Mouse (Mus musculus) right cerebral cortex, postnatal 25 days (tissue): ENCODE measurements at regions not wholly inside any gene's neighbourhood (a gene's known extent, or its start where the extent isn't known, plus 50 kb on each side); places are given as distances from the start of the nearest gene placed in this dataset.

ENCODE experiments used
- DNase-seq: peaks from one replicate; pipeline ENCODE4 v3.0.0; 2022

DNA sequence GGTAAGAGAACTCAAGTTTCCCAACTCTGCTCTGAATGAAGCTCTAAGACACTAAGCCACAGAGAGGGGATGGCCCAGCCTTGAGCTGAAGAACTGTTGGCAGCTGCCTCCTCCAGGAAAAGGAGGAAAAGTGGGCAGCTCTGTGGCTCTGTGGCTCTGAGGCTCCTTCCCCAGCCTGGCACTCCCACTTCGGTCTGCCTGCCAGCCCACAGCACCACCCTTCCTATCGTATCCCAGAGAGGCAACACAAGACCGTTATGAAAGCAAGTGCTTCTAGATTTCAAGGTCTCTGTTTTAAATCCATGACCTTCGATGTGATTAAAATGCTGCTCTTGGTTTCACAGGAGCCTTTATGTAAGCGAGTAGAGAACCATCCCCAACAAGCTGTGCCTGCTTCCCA, 53.5 kb upstream of the Kcna5 start:
- DNase-seq: no peak

DNA sequence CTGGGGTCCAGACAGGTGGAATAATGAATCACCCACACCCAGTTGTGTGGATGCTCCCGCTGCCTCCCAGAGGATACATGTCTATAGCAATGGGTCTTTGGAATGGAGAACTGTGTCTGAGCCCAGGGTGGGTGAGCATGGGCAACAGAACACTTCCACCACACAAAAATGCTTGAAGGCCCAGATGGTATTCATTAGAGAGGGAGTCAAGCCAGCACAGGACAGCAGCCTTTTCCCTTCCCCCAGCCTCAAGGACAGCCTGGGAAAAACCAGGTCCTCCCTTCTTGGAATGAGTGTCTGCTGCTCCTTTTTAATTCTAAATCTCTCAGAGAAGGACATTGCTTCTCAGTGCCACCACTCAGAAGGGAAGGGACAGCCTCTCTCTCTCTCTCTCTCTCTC, 52.3 kb upstream of the Kcna5 start:
- DNase-seq: no peak

GRCm38 (mm10) chr6:126585813-126586212, 50.6 kb upstream of the Kcna5 start:
- DNase-seq: peak; percentile 87
